Mouse (Mus musculus) heart, embryonic 11.5 days (tissue): ENCODE data around the gene Ap2m1. TPM values are rescaled to one million over a fixed set of nuclear protein-coding genes. Genes with fewer than 3 reads are reported as not detected.

Source experiments
- ATAC-seq: fragments of 200-750 bp; cut with Nextera tagmentation; replicated peaks from 2 replicates; pipeline ENCODE4 v1.8.0; 2017; ENCODE audit warnings: moderate library complexity; ENCODE audit not compliant: insufficient number of reproducible peaks, low FRiP score, low TSS enrichment
- H3K27ac ChIP-seq: fragments of 300-500 bp; sonication (generic); 2 replicates; pipeline ENCODE4 v1.5.1; 2014; ENCODE audit warnings: mild to moderate bottlenecking, low read depth, low read length
- H3K27me3 ChIP-seq: fragments of 300-500 bp; sonication (generic); 2 replicates; pipeline ENCODE4 v1.6.1; 2014; ENCODE audit warnings: mild to moderate bottlenecking, low read length, mixed read lengths; ENCODE audit not compliant: control insufficient read depth, insufficient read depth
- H3K36me3 ChIP-seq: fragments of 300-500 bp; sonication (generic); 2 replicates; pipeline ENCODE4 v1.6.1; 2014; ENCODE audit warnings: mild to moderate bottlenecking, low read length, moderate library complexity, mixed read lengths; ENCODE audit not compliant: control insufficient read depth, insufficient read depth
- H3K4me1 ChIP-seq: fragments of 300-500 bp; sonication (generic); 2 replicates; pipeline ENCODE4 v1.6.1; 2014; ENCODE audit warnings: low read length; ENCODE audit not compliant: control insufficient read depth, insufficient read depth
- H3K4me2 ChIP-seq: fragments of 300-500 bp; sonication (generic); 2 replicates; pipeline ENCODE4 v1.6.1; 2014; ENCODE audit warnings: mild to moderate bottlenecking, moderate library complexity
- H3K4me3 ChIP-seq: fragments of 300-500 bp; sonication (generic); 2 replicates; pipeline ENCODE4 v1.5.1; 2014; ENCODE audit warnings: low read depth, low read length
- H3K9ac ChIP-seq: fragments of 300-500 bp; sonication (generic); 2 replicates; pipeline ENCODE4 v1.6.1; 2014; ENCODE audit warnings: mild to moderate bottlenecking, low read depth, low read length, moderate library complexity
- H3K9me3 ChIP-seq: fragments of 300-500 bp; sonication (generic); replicated peaks from 2 replicates; pipeline ENCODE4 v1.6.1; 2016; ENCODE audit warnings: low read length; ENCODE audit not compliant: control insufficient read depth
- WGBS: fragments of 180-500 bp; shearing (Covaris S2); extraction: QIAGEN DNeasy Blood & Tissue Kit; methylation state at CpG from one replicate; pipeline ENCODE4 v1.1.7; 2014; ENCODE audit not compliant: insufficient replicate concordance; 5-methylcytosine and 5-hydroxymethylcytosine counted together
- polyA plus RNA-seq: library from polyadenylated mRNA; unstranded; fragments of >200 nt; fragmentation: Nextera tagmentation; extraction: Ambion mirVana; gene quantifications from 2 replicates; pipeline ENCODE4 v1.2.1, GENCODE M21; 2014

Gene Ap2m1
- polyA plus RNA-seq, 1 experiment from 2014 or later: 490 TPM

- Histone ChIP-seq H3K9me3 (no peaks in the 10 kb centered on the region), H3K36me3 (peaks cover 31% of the 10 kb centered on the region), H3K27ac (no peak overlapping the region), H3K27me3 (no peaks in the 10 kb centered on the region), H3K4me1 (peaks cover 25% of the 10 kb centered on the region), H3K9ac (peak overlapping the region; percentile 59), H3K4me2 (peak overlapping the region; percentile 91), H3K4me3 (peak overlapping the region; percentile 78)
- 16% methylated on average over 5 of the region's 5 CpGs for WGBS
- ATAC-seq: no peak
These were observed 1.8 kb downstream of the Ap2m1 start for GRCm38 (mm10) chr16:20537071-20537471.

GRCm38 (mm10) chr16:20537601-20538320 lies 2.5 kb downstream of the Ap2m1 start:
- Histone ChIP-seq H3K9me3 (no peaks in the 10 kb centered on the region), H3K9ac (peak overlapping the region; percentile 59), H3K36me3 (peaks cover 36% of the 10 kb centered on the region), H3K27ac (no peak overlapping the region), H3K4me3 (peak overlapping the region; percentile 78), H3K4me1 (peaks cover 25% of the 10 kb centered on the region), H3K27me3 (no peaks in the 10 kb centered on the region), H3K4me2 (peak overlapping the region; percentile 91)
- 39% methylated on average over 6 of the region's 6 CpGs for WGBS
- no peak for ATAC-seq

GRCm38 (mm10) chr16:20539649-20540048 lies 4.4 kb downstream of the Ap2m1 start:
- Histone ChIP-seq H3K4me3 (no peak overlapping the region), H3K4me2 (no peak overlapping the region), H3K9ac (no peak overlapping the region), H3K36me3 (peaks cover 45% of the 10 kb centered on the region), H3K9me3 (no peaks in the 10 kb centered on the region), H3K27ac (no peak overlapping the region), H3K27me3 (no peaks in the 10 kb centered on the region), H3K4me1 (peaks cover 25% of the 10 kb centered on the region)
- 62% methylated on average over 3 of the region's 3 CpGs for WGBS
- ATAC-seq: no peak

- no peaks in the 10 kb centered on the region for H3K27me3 ChIP-seq
- peaks cover 25% of the 10 kb centered on the region for H3K4me1 ChIP-seq
- WGBS: 65% methylated on average over 4 of the region's 4 CpGs
- no peak overlapping the region for H3K4me3 ChIP-seq
- H3K9ac ChIP-seq: no peak overlapping the region
- ATAC-seq: no peak
- H3K36me3 ChIP-seq: peaks cover 47% of the 10 kb centered on the region
- H3K4me2 ChIP-seq: no peak overlapping the region
- no peaks in the 10 kb centered on the region for H3K9me3 ChIP-seq
- no peak overlapping the region for H3K27ac ChIP-seq
These were observed 5.2 kb downstream of the Ap2m1 start for GRCm38 (mm10) chr16:20540438-20540837.

- Histone ChIP-seq H3K9ac (no peak overlapping the region), H3K27ac (no peak overlapping the region), H3K36me3 (peaks cover 35% of the 10 kb centered on the region), H3K4me1 (peaks cover 15% of the 10 kb centered on the region), H3K4me3 (no peak overlapping the region), H3K4me2 (no peak overlapping the region), H3K9me3 (no peaks in the 10 kb centered on the region), H3K27me3 (no peaks in the 10 kb centered on the region)
- no peak for ATAC-seq
- 87% methylated on average over 10 of the region's 10 CpGs for WGBS
These were observed 10.4 kb downstream of the Ap2m1 start for GRCm38 (mm10) chr16:20545696-20546095.

- H3K27ac ChIP-seq: 0 out of 2 replicates have a peak overlapping the region, but pooled peaks have one; percentile 7
- peak overlapping the region; percentile 77; the same call in 1 of the 2 replicates for H3K9ac ChIP-seq
- peaks cover 37% of the 10 kb centered on the region for H3K36me3 ChIP-seq
- H3K9me3 ChIP-seq: no peaks in the 10 kb centered on the region
- ATAC-seq: no peak
- peak overlapping the region; percentile 72 for H3K4me2 ChIP-seq
- peaks cover 15% of the 10 kb centered on the region for H3K4me1 ChIP-seq
- H3K27me3 ChIP-seq: no peaks in the 10 kb centered on the region
- 53% methylated on average over 5 of the region's 5 CpGs for WGBS
- H3K4me3 ChIP-seq: peak overlapping the region; percentile 86
These were observed 12.1 kb downstream of the Ap2m1 start for GRCm38 (mm10) chr16:20547423-20547822.

GRCm38 (mm10) chr16:20548096-20548948 lies 13.0 kb downstream of the Ap2m1 start, which contains the start of gene Abcf3:
Abcf3 (plus strand) TSS chr16:20548577.
- under 1% methylated on average over 56 of the region's 56 CpGs for WGBS
- H3K4me1 ChIP-seq: peaks cover 15% of the 10 kb centered on the region

GRCm38 (mm10) chr16:20549161-20549560 lies 13.9 kb downstream of the Ap2m1 start:
- Histone ChIP-seq H3K4me2 (peak overlapping the region; percentile 91), H3K27ac (no peak overlapping the region), H3K36me3 (peaks cover 33% of the 10 kb centered on the region), H3K9ac (peak overlapping the region; percentile 87), H3K27me3 (no peaks in the 10 kb centered on the region), H3K4me1 (peaks cover 15% of the 10 kb centered on the region), H3K9me3 (no peaks in the 10 kb centered on the region), H3K4me3 (peak overlapping the region; percentile 86)
- no peak for ATAC-seq
- WGBS: 48% methylated on average over 9 of the region's 9 CpGs

More at GRCm38 (mm10) chr16:20548096-20548948, 13.0 kb downstream of the Ap2m1 start, which contains the start of gene Abcf3:
- peak; percentile 99 for ATAC-seq
- Histone ChIP-seq H3K27me3 (no peaks in the 10 kb centered on the region), H3K9me3 (no peaks in the 10 kb centered on the region), H3K4me3 (peak within 1 kb of the TSS; percentile 86), H3K4me2 (peak within 1 kb of the TSS; percentile 91), H3K36me3 (peaks cover 35% of the 10 kb centered on the region), H3K27ac (peak within 1 kb of the TSS; percentile 76), H3K9ac (peak within 1 kb of the TSS; percentile 87)
